Mouse (Mus musculus): ENCODE measurements around the gene Pik3c2g.
"Not testable (repeated sequence)": the region's sequence is repeated elsewhere in the genome, so short reads cannot be mapped to it uniquely, and the experiment has no call there.

The Pik3c2g gene

DNA sequence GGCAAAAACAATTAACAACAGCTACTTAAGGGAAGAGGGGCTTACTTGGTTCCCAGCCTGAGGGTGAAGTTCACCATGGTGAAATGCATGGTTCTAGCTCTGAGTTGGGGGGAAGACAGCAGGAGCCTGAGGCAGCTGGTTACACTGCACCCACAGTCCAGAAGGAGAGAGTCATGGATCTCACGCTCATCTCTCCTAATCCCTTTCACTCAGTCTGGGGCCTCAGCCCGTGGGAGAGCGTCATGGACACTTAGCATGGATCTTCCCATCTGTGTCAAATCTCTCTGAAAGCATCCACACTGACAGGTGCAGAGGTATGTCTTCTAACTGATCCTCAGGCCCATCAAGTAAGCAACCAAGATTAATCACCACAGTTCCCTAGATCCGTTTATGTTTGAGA lies 320.1 kb downstream of the Pik3c2g start:
- DNase-seq (ENCODE audit: low spot score in 2 of 2), result no peak

DNA sequence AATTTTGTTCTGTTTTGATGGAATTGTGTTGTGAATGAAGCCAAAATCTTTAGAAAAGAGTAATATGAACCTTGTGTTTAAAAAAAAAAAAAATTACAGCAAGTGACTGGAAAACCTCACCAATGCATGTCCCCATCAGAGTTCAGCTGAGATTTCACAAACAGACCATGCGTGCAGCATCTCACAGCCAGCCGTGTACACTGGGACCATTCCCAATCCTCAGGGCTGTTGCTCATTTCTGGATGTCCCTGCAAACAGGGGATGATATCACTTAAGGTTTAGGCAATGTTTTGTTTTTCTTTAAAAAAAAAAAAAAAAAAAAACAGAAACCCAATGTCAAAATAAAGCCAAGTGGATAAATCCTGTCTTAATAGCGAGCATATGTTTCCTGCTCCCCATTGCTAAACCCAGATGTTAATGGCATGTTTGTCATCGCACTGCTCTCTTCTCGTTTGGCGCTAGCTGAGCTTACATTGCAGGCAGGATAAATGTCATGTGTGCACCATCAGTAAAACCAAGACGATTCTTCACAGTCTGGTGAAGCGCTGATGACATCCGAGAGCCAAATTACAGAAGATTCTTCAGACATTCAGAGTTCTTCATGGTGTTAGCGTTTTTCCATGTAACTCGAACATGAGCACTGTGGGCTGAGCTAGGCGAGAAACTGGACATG lies 322.1 kb downstream of the Pik3c2g start:
- DNase-seq (ENCODE audit: low spot score in 2 of 2), result no peak

DNA sequence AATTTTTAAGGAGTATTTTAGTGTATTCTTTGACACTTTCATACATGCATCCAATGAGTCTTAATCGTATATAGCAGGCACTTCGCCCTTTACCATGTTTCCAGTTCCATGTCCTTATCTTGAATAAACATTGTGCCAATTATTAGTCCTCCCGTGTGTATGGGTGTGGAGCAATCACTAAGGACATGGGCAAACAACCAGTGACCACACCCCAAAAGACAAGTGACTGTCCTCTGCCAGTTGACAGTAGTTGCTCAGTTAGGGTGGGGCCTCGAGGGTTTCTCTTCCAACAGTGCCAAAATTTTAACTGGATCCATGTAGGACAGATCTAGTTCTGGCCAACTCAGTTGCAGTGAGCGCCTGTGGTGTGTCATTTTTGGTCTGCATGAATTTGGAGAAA lies 341.7 kb downstream of the Pik3c2g start:
- DNase-seq (ENCODE audit: low spot score in 2 of 2), result no peak

DNA sequence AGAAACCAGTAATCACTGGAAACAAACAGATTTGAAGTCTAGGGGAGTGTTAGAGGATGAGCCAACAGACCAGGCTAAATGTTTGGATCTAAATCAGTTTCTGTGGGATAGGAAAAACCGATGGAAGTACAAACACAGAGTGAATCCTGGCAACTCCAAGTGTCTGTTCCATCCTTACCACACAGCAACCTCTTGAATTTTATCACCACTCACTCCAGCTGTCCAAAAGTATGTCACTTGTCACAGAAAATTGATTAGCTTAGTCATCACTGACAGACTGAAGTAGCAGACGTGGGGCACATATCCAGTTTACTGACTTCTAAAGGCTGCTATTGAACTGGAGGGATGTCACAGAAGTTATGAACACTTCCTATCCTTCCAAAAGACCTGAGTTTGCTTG lies 347.8 kb downstream of the Pik3c2g start:
- DNase-seq (ENCODE audit: low spot score in 2 of 2), result no peak

DNA sequence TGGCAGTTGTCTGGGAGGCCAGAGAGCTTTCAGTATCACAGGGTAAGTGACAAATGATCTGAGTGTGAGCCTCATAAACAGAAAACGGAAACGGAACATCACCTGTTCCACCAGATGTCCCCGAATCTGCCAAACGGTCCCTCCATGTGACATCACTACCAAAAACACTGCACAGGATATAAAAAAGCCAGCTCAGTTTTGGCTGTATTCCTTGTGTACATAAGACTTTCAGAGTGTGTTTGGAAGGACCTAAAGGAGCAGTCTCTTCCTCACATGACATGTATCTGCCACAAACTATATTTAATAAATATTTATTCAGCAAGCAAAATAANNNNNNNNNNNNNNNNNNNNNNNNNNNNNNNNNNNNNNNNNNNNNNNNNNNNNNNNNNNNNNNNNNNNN lies 350.6 kb downstream of the Pik3c2g start:
- not testable (repeated sequence) for DNase-seq (ENCODE audit: low spot score in 2 of 2)

DNA sequence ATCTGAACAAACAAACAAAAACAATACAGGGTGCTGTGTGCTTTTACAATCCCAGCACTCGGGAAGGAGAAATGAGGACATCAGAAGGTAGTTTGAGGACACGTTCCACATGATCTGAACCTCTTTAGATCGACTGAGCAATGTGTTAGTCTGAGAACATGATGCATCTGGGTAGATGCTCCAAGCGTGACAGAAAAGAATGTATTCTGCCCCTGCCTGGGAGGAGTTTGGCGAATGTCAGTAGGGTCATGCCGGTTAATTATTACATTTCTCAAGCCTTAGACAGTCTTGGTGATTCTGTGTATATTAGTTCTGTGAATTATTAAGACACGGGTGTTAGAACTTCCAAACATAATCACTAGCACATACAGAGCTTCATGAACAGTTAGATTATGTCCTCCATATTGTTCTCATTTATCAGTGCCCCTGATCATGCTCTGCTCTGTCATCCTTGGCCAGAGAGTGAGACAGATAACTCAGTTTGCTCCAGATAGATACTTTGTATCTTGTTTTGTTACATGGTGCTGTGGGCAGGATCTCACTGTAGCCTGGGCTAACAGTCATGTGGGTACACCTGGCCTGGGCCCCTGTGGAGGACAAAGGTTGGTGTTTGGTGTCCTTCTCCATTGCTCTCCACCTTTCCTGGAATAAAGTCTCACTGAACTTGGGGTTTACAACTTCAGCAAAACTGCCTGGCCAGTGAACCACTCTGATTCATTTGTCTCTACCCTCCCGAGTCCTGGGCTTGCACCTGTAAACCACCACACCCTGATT lies 360.3 kb downstream of the Pik3c2g start:
- DNase-seq (ENCODE audit: low spot score in 2 of 2), result no peak

DNA sequence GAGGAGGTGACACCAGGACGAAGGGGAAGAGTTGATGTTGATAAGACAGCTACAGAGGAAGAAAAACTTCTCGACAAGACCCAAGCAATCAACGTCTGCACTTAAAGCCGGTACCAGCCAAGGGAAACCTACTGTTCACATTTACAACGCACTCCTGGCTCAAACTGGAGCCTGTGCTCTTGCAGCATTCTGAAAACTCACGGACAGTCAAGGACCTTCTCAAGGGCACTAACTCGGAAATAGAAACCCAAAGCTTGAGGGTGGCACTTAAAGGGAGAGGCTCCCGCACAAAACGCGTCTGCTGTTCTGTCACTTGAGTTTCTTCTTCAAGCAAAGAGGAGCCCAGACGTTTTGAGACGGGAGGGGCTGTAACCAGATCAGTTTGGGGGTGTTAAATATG lies 366.6 kb downstream of the Pik3c2g start:
- no peak for DNase-seq (ENCODE audit: low spot score in 2 of 2)

DNA sequence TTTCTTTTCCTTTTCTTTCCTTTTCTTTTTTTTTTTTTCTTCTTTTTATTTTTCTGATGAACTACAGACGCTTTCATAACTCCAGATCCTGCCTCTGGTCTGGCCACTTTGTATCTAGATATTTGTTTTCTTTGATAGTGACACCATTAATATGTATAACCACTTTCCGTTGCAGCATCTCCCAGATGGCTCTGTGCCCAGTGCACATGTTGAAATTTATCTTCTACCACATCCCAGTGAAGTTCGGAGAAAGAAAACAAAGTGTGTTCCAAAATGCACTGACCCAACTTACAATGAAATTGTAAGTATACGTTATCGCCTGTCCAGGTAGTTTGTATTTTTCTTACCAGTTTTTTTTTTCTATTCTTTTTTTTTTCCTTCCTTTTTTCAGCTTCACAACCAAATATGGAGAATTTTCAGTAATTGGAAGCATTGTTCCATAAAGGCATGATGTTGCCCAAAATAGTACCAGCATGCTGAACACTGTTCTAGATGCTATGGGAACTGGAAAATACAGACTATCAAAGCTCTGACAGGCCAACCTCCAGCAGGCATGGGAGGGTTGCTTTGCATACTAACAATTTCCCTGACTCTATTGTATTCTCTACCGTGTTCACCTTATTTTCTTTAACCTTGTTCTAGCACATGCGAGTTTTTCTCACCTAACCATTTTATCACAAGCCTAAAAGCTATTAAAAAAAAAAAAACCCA lies 370.7 kb downstream of the Pik3c2g start:
- DNase-seq (ENCODE audit: low spot score in 2 of 2), result no peak

DNA sequence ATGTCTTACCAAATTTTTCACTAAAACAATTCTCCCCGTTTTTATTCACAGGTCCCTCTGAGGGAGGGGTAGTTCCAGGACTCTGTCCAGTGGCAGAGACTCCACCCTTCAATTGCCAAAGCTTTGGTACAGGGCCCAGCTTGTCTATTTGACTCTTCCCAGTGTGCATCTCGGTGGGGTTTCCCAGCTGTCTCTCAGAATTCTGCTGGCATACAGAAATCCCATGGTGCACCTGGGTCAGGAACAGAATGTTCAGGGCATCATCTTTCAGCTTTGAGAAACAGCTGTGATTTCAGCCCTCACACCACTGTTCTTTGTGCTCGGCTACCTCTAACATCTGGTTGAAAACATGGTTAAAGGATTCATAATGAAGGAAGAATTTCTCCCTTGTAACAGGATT lies 376.8 kb downstream of the Pik3c2g start:
- no peak for DNase-seq (ENCODE audit: low spot score in 2 of 2)

DNA sequence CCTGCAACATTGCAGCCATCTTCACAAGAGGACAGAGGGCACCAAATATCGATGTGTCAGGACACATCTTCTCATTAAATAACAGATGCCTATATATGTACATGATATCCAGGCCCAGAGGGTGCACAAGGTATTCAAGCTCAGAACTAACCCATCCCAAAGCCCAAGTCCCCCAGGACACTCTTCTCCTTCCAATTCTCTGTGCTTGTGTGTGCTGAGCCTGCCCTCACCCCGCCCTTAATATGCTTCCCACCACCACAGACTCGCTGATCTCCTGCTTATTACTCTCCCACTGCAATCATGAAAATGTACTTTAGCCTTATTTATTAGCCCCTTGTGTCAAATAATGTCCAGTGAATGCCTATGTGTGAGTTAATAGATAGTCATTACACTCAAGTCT lies 377.9 kb downstream of the Pik3c2g start:
- no peak for DNase-seq (ENCODE audit: low spot score in 2 of 2)

DNA sequence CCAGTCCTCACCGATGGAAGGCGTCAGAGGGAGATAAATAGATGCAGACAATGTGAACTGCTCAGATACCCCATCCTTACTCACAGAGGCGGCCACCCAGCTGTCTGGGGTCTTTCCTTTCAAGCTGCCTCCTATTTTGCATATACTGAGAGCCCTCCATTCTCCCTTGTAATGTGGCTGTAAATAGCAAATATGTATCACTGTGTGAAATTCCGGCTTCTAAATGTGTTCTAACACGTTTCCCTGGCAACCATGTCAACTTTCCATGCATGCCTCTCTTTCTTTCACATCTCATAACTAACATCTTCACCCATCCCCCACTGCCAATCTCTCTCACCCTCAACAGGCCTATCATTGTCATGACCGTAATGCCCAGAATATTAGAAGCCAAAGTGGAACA lies 379.7 kb downstream of the Pik3c2g start:
- DNase-seq (ENCODE audit: low spot score in 2 of 2), result peak in 1 of 2 experiments; percentile 7

DNA sequence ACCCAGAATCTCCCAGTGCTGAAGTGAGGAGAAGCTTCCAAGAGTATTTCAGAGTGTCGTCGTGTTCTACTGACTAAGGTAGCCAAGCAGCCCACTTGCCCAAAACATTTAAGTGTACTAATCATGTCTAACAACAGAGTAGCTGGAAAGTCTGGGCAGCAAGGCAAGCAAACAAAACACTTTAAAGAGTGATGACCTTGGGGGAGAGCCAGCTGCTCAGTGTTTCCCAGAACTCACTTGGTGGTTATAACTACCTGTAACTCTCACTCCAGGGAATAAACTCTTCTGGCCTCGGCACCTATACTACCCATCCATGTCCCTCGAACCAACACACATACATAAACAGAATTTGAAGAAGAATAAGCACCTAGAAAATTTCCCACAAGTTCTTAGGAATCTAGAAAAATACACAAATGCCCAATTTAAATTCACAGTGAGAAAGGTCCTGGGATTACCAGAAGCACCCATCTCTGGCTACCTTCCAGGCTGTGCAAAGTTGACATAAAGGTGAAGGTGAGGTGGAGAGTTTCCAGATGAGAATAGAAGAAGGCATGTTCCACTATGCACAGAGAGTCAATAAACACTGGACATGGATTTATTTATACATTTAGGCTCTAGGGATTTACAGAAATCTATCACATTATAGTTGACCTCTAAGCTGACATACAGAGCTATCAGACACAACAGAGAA lies 384.7 kb downstream of the Pik3c2g start:
- no peak for DNase-seq (ENCODE audit: low spot score in 2 of 2)

DNA sequence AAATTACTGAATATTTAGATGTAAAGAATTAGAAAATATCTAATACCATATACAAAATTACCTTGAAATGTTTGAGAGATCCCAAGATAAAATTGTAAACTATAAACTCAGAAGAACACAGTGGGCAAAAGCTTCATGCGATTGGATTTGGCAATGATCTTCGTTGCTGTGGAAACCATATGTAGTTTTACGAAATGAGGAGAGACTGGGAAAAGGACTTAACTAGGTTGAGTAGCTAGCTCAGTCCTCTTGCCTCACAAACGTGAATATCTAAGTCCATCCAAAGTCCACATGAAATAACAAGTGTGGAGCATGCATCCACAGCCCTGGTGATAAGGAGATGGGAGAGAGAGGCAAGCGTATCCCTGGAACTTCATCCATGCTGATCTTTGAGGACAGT lies 387.6 kb downstream of the Pik3c2g start:
- DNase-seq (ENCODE audit: low spot score in 2 of 2), result no peak

DNA sequence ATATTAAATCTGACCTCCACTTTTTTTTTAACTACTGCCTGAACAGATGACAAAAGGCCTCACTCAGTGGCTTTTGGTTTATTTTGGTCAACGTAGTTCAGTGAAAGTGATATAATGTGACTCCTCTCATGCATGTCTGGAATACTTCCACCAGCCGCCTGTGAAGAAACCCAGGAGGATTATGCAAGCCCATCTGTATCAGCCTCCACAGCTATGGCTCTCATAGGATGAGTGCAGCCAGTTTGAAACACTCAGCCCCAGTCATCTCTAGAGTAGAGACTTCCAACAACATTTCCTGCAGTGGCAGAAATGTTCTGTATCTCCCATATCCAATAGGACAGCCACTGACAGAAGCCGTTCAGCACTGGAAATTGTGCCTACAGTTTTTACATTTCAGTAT lies 391.1 kb downstream of the Pik3c2g start:
- no peak for DNase-seq (ENCODE audit: low spot score in 2 of 2)

DNA sequence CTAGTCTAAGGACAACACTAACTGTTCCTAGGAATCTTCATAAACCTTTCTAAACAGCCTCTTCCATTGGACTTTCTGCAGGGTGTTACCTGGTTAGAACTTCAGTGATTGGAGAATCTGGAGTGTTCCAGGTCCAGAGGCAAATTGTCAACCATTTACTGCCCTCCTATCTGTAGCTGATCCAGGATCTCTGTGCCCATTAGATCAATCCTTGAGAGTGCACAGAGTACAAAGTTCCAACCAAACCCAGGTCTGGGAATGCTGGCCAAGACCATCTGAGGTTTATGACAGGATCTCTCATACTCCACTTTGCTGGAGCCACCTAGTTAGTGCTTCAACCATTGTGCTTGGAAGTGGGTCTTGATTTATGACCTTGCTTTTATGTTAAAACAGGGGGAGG lies 394.0 kb downstream of the Pik3c2g start:
- DNase-seq (ENCODE audit: low spot score in 2 of 2), result no peak

DNA sequence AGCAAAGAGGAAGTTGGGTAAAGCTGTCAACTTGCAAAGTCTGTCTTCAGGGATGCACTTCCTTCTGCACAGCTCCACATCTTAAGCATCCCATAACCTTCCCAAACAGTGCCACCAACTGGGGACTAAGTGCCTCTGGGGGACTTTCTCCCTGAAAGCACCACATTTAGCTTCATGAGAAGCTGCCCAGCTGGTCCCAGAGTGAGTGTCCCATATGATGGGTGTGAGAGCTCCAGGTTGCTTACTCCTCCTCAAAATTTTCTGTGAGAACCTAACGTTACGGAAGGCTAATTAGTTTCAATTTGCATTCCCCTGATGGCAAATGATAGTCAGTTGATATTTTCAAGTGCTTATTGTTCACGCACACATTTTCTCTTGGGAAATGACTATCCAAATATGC lies 397.0 kb downstream of the Pik3c2g start:
- no peak for DNase-seq (ENCODE audit: low spot score in 2 of 2)

DNA sequence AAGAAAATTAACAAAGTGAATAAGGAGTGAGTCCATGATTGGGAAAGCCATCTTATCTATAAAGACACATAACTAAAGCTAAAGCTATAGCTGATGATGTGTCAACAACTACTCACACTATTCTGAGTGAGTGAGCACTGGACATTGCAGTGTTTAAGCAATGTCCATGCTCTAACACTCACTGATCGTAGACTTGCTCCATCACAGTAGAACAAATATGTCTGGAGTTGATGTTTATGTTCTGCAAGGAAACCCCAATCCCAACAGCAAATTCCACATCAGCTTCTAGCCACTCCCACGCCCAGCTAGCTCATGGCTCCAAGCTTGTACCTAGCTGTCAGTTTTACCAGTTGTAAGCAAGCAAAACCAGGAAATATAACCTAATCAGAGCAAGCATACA lies 399.5 kb downstream of the Pik3c2g start:
- no peak for DNase-seq (ENCODE audit: low spot score in 2 of 2)

DNA sequence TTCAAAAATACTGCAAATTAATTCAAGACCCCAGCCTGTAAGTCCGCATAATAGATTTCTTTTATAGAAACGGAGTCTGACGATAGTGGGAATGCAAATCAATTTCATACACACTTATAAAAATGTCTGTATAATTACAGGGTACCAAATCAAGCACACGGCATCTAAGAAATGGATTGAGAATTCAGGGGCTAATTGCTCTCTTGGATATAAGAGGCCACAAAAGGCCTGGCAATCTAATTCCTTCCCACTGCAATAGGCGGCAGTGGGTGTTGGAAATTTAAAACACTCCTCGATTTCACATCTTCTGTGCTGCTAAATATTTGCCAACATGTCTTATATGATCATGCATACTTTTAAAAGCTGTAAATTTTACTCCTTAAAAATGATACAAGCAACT lies 402.1 kb downstream of the Pik3c2g start:
- no peak for DNase-seq (ENCODE audit: low spot score in 2 of 2)

DNA sequence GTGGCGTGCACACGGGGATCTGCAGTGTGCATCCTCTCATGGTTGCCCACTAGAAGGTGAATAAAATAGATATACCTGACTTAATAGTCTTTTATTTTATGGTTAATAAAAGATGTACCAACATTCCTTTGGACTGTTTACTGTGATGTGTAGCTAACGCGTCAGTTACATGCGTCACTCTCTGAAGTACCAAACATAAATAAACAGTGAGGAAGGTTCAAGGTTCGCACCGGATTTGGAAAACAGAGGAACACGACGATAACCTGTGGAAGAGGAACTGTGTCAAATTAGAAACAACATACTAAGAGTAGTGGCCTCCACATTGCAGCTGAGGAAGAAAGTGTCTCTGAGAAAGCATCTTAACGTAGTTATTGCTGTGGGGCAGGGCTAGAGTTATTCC lies 402.6 kb downstream of the Pik3c2g start:
- DNase-seq (ENCODE audit: low spot score in 2 of 2), result no peak

DNA sequence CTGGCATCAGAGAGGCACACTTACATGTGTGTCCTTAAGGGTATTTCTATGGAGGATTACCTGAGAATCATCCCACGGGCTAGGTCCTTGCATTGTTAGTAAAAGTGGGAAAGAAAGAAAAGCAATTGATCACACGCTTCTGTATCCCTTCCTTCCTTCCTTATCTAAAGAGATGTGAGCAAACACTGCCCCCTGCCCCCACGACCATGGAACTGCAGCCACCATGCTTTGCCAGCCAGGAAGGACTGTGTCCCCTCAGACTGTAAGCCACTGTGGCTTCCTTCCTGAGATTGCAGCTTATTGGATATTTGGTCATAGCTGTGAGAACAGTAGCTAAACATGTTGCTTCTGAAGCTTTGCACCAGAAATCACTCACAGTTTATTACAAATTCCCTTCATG lies 418.2 kb downstream of the Pik3c2g start:
- DNase-seq (ENCODE audit: low spot score in 2 of 2), result no peak
